Mouse (Mus musculus): ENCODE measurements around the gene Slf2. TPM values are rescaled to one million over a fixed set of nuclear protein-coding genes. Genes with fewer than 3 reads are reported as not detected.

Slf2 gene
- polyA plus RNA-seq, 1 experiment from 2014 or later = 38.8 TPM

DNA sequence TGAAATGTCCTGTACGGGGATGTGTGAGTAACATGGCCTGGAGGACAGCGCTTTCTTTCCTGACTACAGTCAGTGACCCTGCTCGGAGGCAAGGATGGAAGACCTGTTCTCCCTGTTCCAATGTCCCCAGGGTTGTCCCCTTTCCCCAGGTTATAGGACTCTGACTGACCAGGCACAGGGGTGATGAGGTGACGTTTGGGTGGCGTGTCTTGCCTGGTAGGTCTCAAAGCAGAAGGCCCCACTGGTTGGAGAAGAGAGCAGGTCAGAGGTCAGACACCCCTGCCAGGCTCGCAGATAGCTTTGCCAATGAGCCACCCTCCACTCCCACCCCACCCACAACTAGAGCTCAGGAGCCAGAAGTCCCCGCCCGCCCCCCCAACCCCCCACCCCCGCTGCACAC, 98.6 kb downstream of the Slf2 start:
- Histone ChIP-seq H3K9ac (replicated peaks; ENCODE audit: low read depth, low read length) (no peak overlapping the region), H3K4me1 (replicated peaks; ENCODE audit: control insufficient read depth, insufficient read depth, low read length) (peaks cover 7% of the 10 kb centered on the region), H3K27ac (ENCODE audit: low read length) (no peak overlapping the region), H3K27me3 (replicated peaks; ENCODE audit: control insufficient read depth, insufficient read depth, low read length) (no peaks in the 10 kb centered on the region), H3K36me3 (ENCODE audit: control insufficient read depth, insufficient read depth) (peaks cover 17% of the 10 kb centered on the region), H3K9me3 (ENCODE audit: control insufficient read depth, low read length) (no peaks in the 10 kb centered on the region), H3K4me3 (replicated peaks; ENCODE audit: low read length) (no peak overlapping the region), H3K4me2 (ENCODE audit: low read length) (no peak overlapping the region)
- no peak for ATAC-seq
- WGBS = 51% methylated on average over 9 of the region's 9 CpGs

DNA sequence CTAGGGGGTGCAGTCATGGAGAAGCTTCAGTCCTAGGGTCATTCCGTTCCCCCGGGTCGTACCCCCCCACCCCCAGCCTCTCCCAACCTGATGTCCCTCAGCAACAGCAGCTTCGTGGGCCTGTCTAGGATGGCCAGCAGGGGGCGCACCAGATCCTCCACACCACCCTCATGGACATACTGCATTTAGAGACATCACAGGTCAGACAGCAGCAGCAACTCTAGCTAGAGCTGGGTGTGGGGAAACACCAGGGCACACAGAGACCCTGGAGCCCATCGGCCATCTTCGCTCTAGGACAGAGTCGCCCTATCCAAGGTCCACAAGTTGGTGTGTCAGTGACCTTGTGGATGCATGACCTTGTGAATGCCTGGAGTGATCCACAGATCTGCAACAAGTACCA, 99.2 kb downstream of the Slf2 start:
- H3K27ac ChIP-seq (ENCODE audit: low read length) = no peak overlapping the region
- H3K4me2 ChIP-seq (ENCODE audit: low read length) = no peak overlapping the region
- no peaks in the 10 kb centered on the region for H3K27me3 ChIP-seq (replicated peaks; ENCODE audit: control insufficient read depth, insufficient read depth, low read length)
- H3K4me3 ChIP-seq (replicated peaks; ENCODE audit: low read length) = no peak overlapping the region
- H3K9me3 ChIP-seq (ENCODE audit: control insufficient read depth, low read length) = no peaks in the 10 kb centered on the region
- WGBS = 39% methylated on average over 8 of the region's 8 CpGs
- ATAC-seq = peak; percentile 24; the same call in 1 of the 2 replicates
- no peak overlapping the region for H3K9ac ChIP-seq (replicated peaks; ENCODE audit: low read depth, low read length)
- peaks cover 14% of the 10 kb centered on the region; the same call in 1 of the 2 replicates for H3K36me3 ChIP-seq (ENCODE audit: control insufficient read depth, insufficient read depth)
- H3K4me1 ChIP-seq (replicated peaks; ENCODE audit: control insufficient read depth, insufficient read depth, low read length) = peaks cover 7% of the 10 kb centered on the region

DNA sequence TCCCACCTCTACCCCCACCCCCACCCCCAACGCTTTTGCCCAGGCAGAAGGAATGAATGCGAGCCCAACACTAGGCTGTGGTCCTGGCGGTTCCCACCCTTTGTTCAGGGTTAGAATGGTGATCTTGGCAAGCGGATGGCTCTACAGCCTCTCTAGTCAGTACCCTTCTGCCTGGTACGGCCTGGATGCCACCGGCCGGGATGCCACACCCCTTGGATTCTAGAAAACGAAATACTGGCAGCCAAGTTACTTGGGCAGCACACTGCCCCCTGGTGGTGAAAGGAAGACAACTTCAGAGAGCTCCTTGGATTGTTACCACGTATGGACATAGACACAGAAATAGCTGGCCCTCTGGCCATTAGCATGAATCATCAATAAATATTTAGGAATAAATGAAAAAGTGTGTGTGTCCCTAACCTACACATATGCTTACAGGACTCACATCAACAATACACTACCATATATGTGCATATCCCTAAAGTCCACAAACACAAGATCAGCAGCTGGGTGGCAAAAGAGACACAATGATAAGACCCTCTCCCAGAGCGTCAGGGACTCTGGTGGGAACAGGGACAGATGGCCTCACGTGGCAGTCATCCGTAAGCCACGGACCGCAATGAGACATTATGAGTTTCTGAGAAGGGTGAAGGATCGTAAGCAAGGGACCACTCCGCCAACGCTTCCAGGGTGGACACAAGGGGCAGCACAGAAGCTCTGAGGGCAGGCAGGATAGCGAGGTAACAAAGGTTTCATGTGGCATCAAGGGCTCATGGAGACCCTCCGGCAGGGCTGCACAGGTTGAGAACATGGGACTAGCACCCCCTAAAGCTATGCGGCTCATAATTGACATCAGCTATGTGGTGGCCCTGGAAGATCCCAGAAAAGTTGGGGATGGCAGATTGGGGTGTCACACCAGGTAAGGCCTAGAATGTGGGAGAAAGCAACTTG, 100.1 kb downstream of the Slf2 start:
- Histone ChIP-seq H3K4me3 (replicated peaks; ENCODE audit: low read length) (no peak overlapping the region), H3K36me3 (ENCODE audit: control insufficient read depth, insufficient read depth) (peaks cover 10% of the 10 kb centered on the region; the same call in 1 of the 2 replicates), H3K27me3 (replicated peaks; ENCODE audit: control insufficient read depth, insufficient read depth, low read length) (no peaks in the 10 kb centered on the region), H3K4me1 (replicated peaks; ENCODE audit: control insufficient read depth, insufficient read depth, low read length) (peaks cover 7% of the 10 kb centered on the region), H3K9ac (replicated peaks; ENCODE audit: low read depth, low read length) (no peak overlapping the region; the same call in 1 of the 2 replicates), H3K9me3 (ENCODE audit: control insufficient read depth, low read length) (no peaks in the 10 kb centered on the region), H3K4me2 (ENCODE audit: low read length) (peak overlapping the region; percentile 31), H3K27ac (ENCODE audit: low read length) (no peak overlapping the region)
- WGBS = 43% methylated on average over 20 of the region's 20 CpGs
- ATAC-seq = peak; percentile 31

DNA sequence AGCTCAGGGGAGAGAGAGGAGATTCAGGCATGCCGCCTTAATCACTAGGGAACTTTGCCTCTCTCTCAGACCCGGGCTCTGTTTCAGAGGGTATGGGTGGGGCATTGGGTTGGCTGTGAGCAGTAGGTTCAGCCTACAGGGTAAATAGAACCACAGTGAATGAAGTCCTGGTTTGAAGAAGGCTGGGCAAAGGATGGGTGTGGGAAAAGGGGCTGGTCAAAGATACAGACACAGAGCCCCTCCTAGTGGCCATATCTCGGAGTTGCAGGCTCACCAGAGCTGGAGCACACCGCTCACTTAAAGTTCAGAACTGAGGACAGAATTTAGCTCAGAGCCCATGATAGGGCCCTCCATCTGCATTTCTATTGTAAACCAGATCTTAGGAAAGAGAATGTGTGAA, 100.8 kb downstream of the Slf2 start:
- 21% methylated on average over 4 of the region's 4 CpGs for WGBS
- Histone ChIP-seq H3K4me3 (replicated peaks; ENCODE audit: low read length) (no peak overlapping the region), H3K9me3 (ENCODE audit: control insufficient read depth, low read length) (no peaks in the 10 kb centered on the region), H3K4me2 (ENCODE audit: low read length) (no peak overlapping the region), H3K9ac (replicated peaks; ENCODE audit: low read depth, low read length) (no peak overlapping the region), H3K36me3 (ENCODE audit: control insufficient read depth, insufficient read depth) (peaks cover 5% of the 10 kb centered on the region; the same call in 1 of the 2 replicates), H3K27ac (ENCODE audit: low read length) (no peak overlapping the region), H3K27me3 (replicated peaks; ENCODE audit: control insufficient read depth, insufficient read depth, low read length) (no peaks in the 10 kb centered on the region), H3K4me1 (replicated peaks; ENCODE audit: control insufficient read depth, insufficient read depth, low read length) (peaks cover 7% of the 10 kb centered on the region)
- ATAC-seq = peak; percentile 41

Other genes with a start within 250 kb of the Slf2 start
- gene Pax2, start 175.1 kb upstream of the Slf2 start, polyA plus RNA-seq (2015; fragmentation: Nextera tagmentation; extraction: Ambion mirVana) = 0.07 TPM in 1 of 2 replicates, not detected in the other
- gene Sema4g, start 58.0 kb downstream of the Slf2 start, polyA plus RNA-seq (2015; fragmentation: Nextera tagmentation; extraction: Ambion mirVana) = 12.3 and 15.8 TPM in 2 replicates
- 24.6 and 25.5 TPM in 2 replicates for gene Twnk, start 74.5 kb downstream of the Slf2 start, polyA plus RNA-seq (2015; fragmentation: Nextera tagmentation; extraction: Ambion mirVana)
- 76.9 and 81.8 TPM in 2 replicates for gene Mrpl43, start 75.3 kb downstream of the Slf2 start, polyA plus RNA-seq (2015; fragmentation: Nextera tagmentation; extraction: Ambion mirVana)
- 18.2 and 19.5 TPM in 2 replicates for gene Lzts2, start 83.3 kb downstream of the Slf2 start, polyA plus RNA-seq (2015; fragmentation: Nextera tagmentation; extraction: Ambion mirVana)
- 1.9 and 2.7 TPM in 2 replicates for gene Pdzd7, start 114.6 kb downstream of the Slf2 start, polyA plus RNA-seq (2015; fragmentation: Nextera tagmentation; extraction: Ambion mirVana)
- gene Sfxn3, start 116.4 kb downstream of the Slf2 start, polyA plus RNA-seq (2015; fragmentation: Nextera tagmentation; extraction: Ambion mirVana) = 69.5 and 80.3 TPM in 2 replicates
- 0.80 and 3.4 TPM in 2 replicates for gene Kazald1, start 144.1 kb downstream of the Slf2 start, polyA plus RNA-seq (2015; fragmentation: Nextera tagmentation; extraction: Ambion mirVana)
- not detected in 2 replicates for gene Tlx1, start 219.5 kb downstream of the Slf2 start, polyA plus RNA-seq (2015; fragmentation: Nextera tagmentation; extraction: Ambion mirVana)